Mouse (Mus musculus): ENCODE measurements around the gene Osr1. TPM values are rescaled to one million over a fixed set of nuclear protein-coding genes. Genes with fewer than 3 reads are reported as not detected.

Osr1 gene
- 2.3 and 3.4 TPM in 2 replicates for polyA plus RNA-seq (2016; fragmentation: Nextera tagmentation; extraction: Ambion mirVana)

GRCm38 (mm10) chr12:9569971-9570370 is at the start of gene Osr1:
Gene Osr1 (plus strand): TSS chr12:9570116.
- Histone ChIP-seq H3K4me1 (peaks cover 19% of the 10 kb centered on the region), H3K4me3 (peak within 1 kb of the TSS; percentile 45), H3K36me3 (replicated peaks) (no peaks in the 10 kb centered on the region), H3K9me3 (no peaks in the 10 kb centered on the region), H3K27ac (no peak within 1 kb of the TSS), H3K27me3 (ENCODE audit: poor library complexity, severe bottlenecking) (peaks cover 65% of the 10 kb centered on the region)
- 0% methylated on average over 15 of the region's 15 CpGs for WGBS
- DNase-seq (ENCODE audit: extremely low spot score, low spot score), result peak; percentile 73

GRCm38 (mm10) chr12:9550328-9550727 is 19.6 kb upstream of the Osr1 start:
- H3K27ac ChIP-seq, result no peak overlapping the region
- H3K4me1 ChIP-seq, result no peaks in the 10 kb centered on the region
- H3K9me3 ChIP-seq, result no peaks in the 10 kb centered on the region
- no peaks in the 10 kb centered on the region for H3K27me3 ChIP-seq (ENCODE audit: poor library complexity, severe bottlenecking)
- 91% methylated on average over 2 of the region's 2 CpGs for WGBS
- H3K36me3 ChIP-seq (replicated peaks), result no peaks in the 10 kb centered on the region
- H3K4me3 ChIP-seq, result no peak overlapping the region
- DNase-seq (ENCODE audit: extremely low spot score, low spot score), result no peak

GRCm38 (mm10) chr12:9564956-9565355 is 5.0 kb upstream of the Osr1 start:
- Histone ChIP-seq H3K27ac (no peak overlapping the region), H3K4me3 (no peak overlapping the region), H3K9me3 (no peaks in the 10 kb centered on the region), H3K36me3 (replicated peaks) (no peaks in the 10 kb centered on the region), H3K27me3 (ENCODE audit: poor library complexity, severe bottlenecking) (peaks cover 14% of the 10 kb centered on the region), H3K4me1 (no peaks in the 10 kb centered on the region)
- no peak for DNase-seq (ENCODE audit: extremely low spot score, low spot score)
- WGBS, result 82% methylated on average over 3 of the region's 3 CpGs

GRCm38 (mm10) chr12:9570496-9570995 is 630 bp downstream of the Osr1 start:
- 1% methylated on average over 17 of the region's 17 CpGs for WGBS
- Histone ChIP-seq H3K27me3 (ENCODE audit: poor library complexity, severe bottlenecking) (peaks cover 70% of the 10 kb centered on the region), H3K4me3 (peak overlapping the region; percentile 45), H3K36me3 (replicated peaks) (no peaks in the 10 kb centered on the region), H3K4me1 (peaks cover 19% of the 10 kb centered on the region), H3K27ac (no peak overlapping the region), H3K9me3 (no peaks in the 10 kb centered on the region)
- peak; percentile 15 for DNase-seq (ENCODE audit: extremely low spot score, low spot score)

GRCm38 (mm10) chr12:9571276-9571940 is 1.5 kb downstream of the Osr1 start:
- 1% methylated on average over 13 of the region's 13 CpGs for WGBS
- Histone ChIP-seq H3K27ac (no peak overlapping the region), H3K4me3 (no peak overlapping the region), H3K4me1 (peaks cover 24% of the 10 kb centered on the region), H3K27me3 (ENCODE audit: poor library complexity, severe bottlenecking) (peaks cover 79% of the 10 kb centered on the region), H3K9me3 (no peaks in the 10 kb centered on the region), H3K36me3 (replicated peaks) (no peaks in the 10 kb centered on the region)
- peak; percentile 21 for DNase-seq (ENCODE audit: extremely low spot score, low spot score)

GRCm38 (mm10) chr12:9572022-9572421 is 2.1 kb downstream of the Osr1 start:
- H3K27me3 ChIP-seq (ENCODE audit: poor library complexity, severe bottlenecking), result peaks cover 85% of the 10 kb centered on the region
- H3K27ac ChIP-seq, result no peak overlapping the region
- no peak overlapping the region for H3K4me3 ChIP-seq
- H3K36me3 ChIP-seq (replicated peaks), result no peaks in the 10 kb centered on the region
- H3K4me1 ChIP-seq, result peaks cover 25% of the 10 kb centered on the region
- no peak for DNase-seq (ENCODE audit: extremely low spot score, low spot score)
- WGBS, result 6% methylated on average over 4 of the region's 4 CpGs
- no peaks in the 10 kb centered on the region for H3K9me3 ChIP-seq

GRCm38 (mm10) chr12:9573682-9574081 is 3.8 kb downstream of the Osr1 start:
- H3K4me1 ChIP-seq, result peaks cover 25% of the 10 kb centered on the region
- DNase-seq (ENCODE audit: extremely low spot score, low spot score), result peak; percentile 21
- WGBS, result 3% methylated on average over 12 of the region's 12 CpGs
- no peaks in the 10 kb centered on the region for H3K9me3 ChIP-seq
- H3K27ac ChIP-seq, result no peak overlapping the region
- H3K36me3 ChIP-seq (replicated peaks), result no peaks in the 10 kb centered on the region
- peak overlapping the region; percentile 54 for H3K4me3 ChIP-seq
- peaks cover 99% of the 10 kb centered on the region for H3K27me3 ChIP-seq (ENCODE audit: poor library complexity, severe bottlenecking)

GRCm38 (mm10) chr12:9574244-9574871 is 4.4 kb downstream of the Osr1 start:
- Histone ChIP-seq H3K27me3 (ENCODE audit: poor library complexity, severe bottlenecking) (peaks cover 99% of the 10 kb centered on the region), H3K27ac (no peak overlapping the region), H3K4me1 (peaks cover 29% of the 10 kb centered on the region), H3K4me3 (peak overlapping the region; percentile 54), H3K9me3 (no peaks in the 10 kb centered on the region), H3K36me3 (replicated peaks) (no peaks in the 10 kb centered on the region)
- WGBS, result under 1% methylated on average over 38 of the region's 38 CpGs
- DNase-seq (ENCODE audit: extremely low spot score, low spot score), result peak; percentile 66

GRCm38 (mm10) chr12:9575158-9576042 is 5.5 kb downstream of the Osr1 start:
- peaks cover 37% of the 10 kb centered on the region for H3K4me1 ChIP-seq
- H3K27ac ChIP-seq, result no peak overlapping the region
- H3K27me3 ChIP-seq (ENCODE audit: poor library complexity, severe bottlenecking), result peaks cover 100% of the 10 kb centered on the region
- no peaks in the 10 kb centered on the region for H3K9me3 ChIP-seq
- peak; percentile 23 for DNase-seq (ENCODE audit: extremely low spot score, low spot score)
- H3K36me3 ChIP-seq (replicated peaks), result no peaks in the 10 kb centered on the region
- under 1% methylated on average over 21 of the region's 21 CpGs for WGBS
- H3K4me3 ChIP-seq, result peak overlapping the region; percentile 54; the same call in 1 of the 2 replicates

- no peaks in the 10 kb centered on the region for H3K9me3 ChIP-seq
- DNase-seq (ENCODE audit: extremely low spot score, low spot score), result peak; percentile 32
- no peak overlapping the region; the same call in 1 of the 2 replicates for H3K4me3 ChIP-seq
- WGBS, result under 1% methylated on average over 18 of the region's 18 CpGs
- no peaks in the 10 kb centered on the region for H3K36me3 ChIP-seq (replicated peaks)
- H3K27ac ChIP-seq, result no peak overlapping the region
- peaks cover 43% of the 10 kb centered on the region for H3K4me1 ChIP-seq
- peaks cover 100% of the 10 kb centered on the region for H3K27me3 ChIP-seq (ENCODE audit: poor library complexity, severe bottlenecking)
These were observed 6.2 kb downstream of the Osr1 start for GRCm38 (mm10) chr12:9576043-9576538.

- no peak for DNase-seq (ENCODE audit: extremely low spot score, low spot score)
- Histone ChIP-seq H3K27ac (no peak overlapping the region), H3K36me3 (replicated peaks) (no peaks in the 10 kb centered on the region), H3K4me1 (peaks cover 42% of the 10 kb centered on the region), H3K27me3 (ENCODE audit: poor library complexity, severe bottlenecking) (peaks cover 100% of the 10 kb centered on the region), H3K9me3 (no peaks in the 10 kb centered on the region), H3K4me3 (no peak overlapping the region)
- WGBS, result 0% methylated on average over 2 of the region's 2 CpGs
These were observed 7.7 kb downstream of the Osr1 start for GRCm38 (mm10) chr12:9577610-9578009.

GRCm38 (mm10) chr12:9578591-9578990 is 8.7 kb downstream of the Osr1 start:
- no peak overlapping the region for H3K27ac ChIP-seq
- no peaks in the 10 kb centered on the region for H3K36me3 ChIP-seq (replicated peaks)
- no peaks in the 10 kb centered on the region for H3K9me3 ChIP-seq
- no peak overlapping the region for H3K4me3 ChIP-seq
- no peak for DNase-seq (ENCODE audit: extremely low spot score, low spot score)
- peaks cover 100% of the 10 kb centered on the region for H3K27me3 ChIP-seq (ENCODE audit: poor library complexity, severe bottlenecking)
- peaks cover 40% of the 10 kb centered on the region for H3K4me1 ChIP-seq
- 9% methylated on average over 4 of the region's 4 CpGs for WGBS
